Mouse (Mus musculus): ENCODE measurements around the gene Klk11. TPM values are rescaled to one million over a fixed set of nuclear protein-coding genes. Genes with fewer than 3 reads are reported as not detected.

Klk11 gene
- total RNA-seq, 4 experiments from 2014 or later: not detected

GRCm38 (mm10) chr7:43796355-43796754 lies 22.0 kb downstream of the Klk11 start:
- no peak for DNase-seq (ENCODE audit: low spot score in 2 of 2)

GRCm38 (mm10) chr7:43797333-43797769 lies 22.9 kb downstream of the Klk11 start, which contains the start of gene Klk8:
Klk8 (plus strand) TSS chr7:43797577.
- no peak for DNase-seq (ENCODE audit: low spot score in 2 of 2)

- DNase-seq (ENCODE audit: low spot score in 2 of 2): no peak
These were observed 23.5 kb downstream of the Klk11 start for GRCm38 (mm10) chr7:43797844-43798462.

GRCm38 (mm10) chr7:43799876-43800275 lies 25.5 kb downstream of the Klk11 start:
- DNase-seq (ENCODE audit: low spot score in 2 of 2): no peak

GRCm38 (mm10) chr7:43810994-43811393 lies 36.6 kb downstream of the Klk11 start, which contains the start of gene Klk7:
Klk7 (plus strand) TSS chr7:43811294.
- no peak for DNase-seq (ENCODE audit: low spot score in 2 of 2)

GRCm38 (mm10) chr7:43815211-43815610 lies 40.8 kb downstream of the Klk11 start:
- no peak for DNase-seq (ENCODE audit: low spot score in 2 of 2)

- DNase-seq (ENCODE audit: low spot score in 2 of 2): no peak
These were observed 42.3 kb downstream of the Klk11 start for GRCm38 (mm10) chr7:43816746-43817145.

- no peak for DNase-seq (ENCODE audit: low spot score in 2 of 2)
These were observed 47.2 kb downstream of the Klk11 start for GRCm38 (mm10) chr7:43821581-43821980.

GRCm38 (mm10) chr7:43824199-43824598 lies 49.8 kb downstream of the Klk11 start, which contains the start of gene Klk6:
Klk6 (plus strand) TSS chr7:43824499.
- no peak for DNase-seq (ENCODE audit: low spot score in 2 of 2)

GRCm38 (mm10) chr7:43826056-43826455 lies 51.7 kb downstream of the Klk11 start:
- DNase-seq (ENCODE audit: low spot score in 2 of 2): no peak

GRCm38 (mm10) chr7:43827706-43828105 lies 53.3 kb downstream of the Klk11 start:
- no peak for DNase-seq (ENCODE audit: low spot score in 2 of 2)

Other genes starting within 250 kb of the Klk11 start
- 10 to 100 TPM in 1 of 4 experiments, 1 to 10 TPM in 3; 5.0 to 11.8 (median 7.3) TPM for gene Cd33, start 230.2 kb upstream of the Klk11 start, total RNA-seq (2022)
- gene Zfp658, start 212.3 kb upstream of the Klk11 start, total RNA-seq (2022): 1 to 10 TPM; 3.8 to 6.1 (median 4.7) TPM
- gene Zfp719, start 195.0 kb upstream of the Klk11 start, total RNA-seq (2022): 10 to 100 TPM; 17.8 to 18.8 (median 18.2) TPM
- under 1 TPM; 0.26 to 0.35 (median 0.29) TPM for gene Zfp819, start 167.4 kb upstream of the Klk11 start, total RNA-seq (2022)
- not detected for gene Ceacam18, start 139.9 kb upstream of the Klk11 start, total RNA-seq (2022)
- 1 to 10 TPM; 1.1 to 1.3 (median 1.3) TPM for gene Siglece, start 114.4 kb upstream of the Klk11 start, total RNA-seq (2022)
- gene Ctu1, start 102.6 kb upstream of the Klk11 start, total RNA-seq (2022): 1 to 10 TPM; 7.9 to 9.9 (median 9.3) TPM
- not detected for gene Klk14, start 84.2 kb upstream of the Klk11 start, total RNA-seq (2022)
- not detected for gene Klk13, start 62.0 kb upstream of the Klk11 start, total RNA-seq (2022)
- gene Klk12, start 5.7 kb upstream of the Klk11 start, total RNA-seq (2022): not detected
- not detected for gene Klk10, start 6.4 kb downstream of the Klk11 start, total RNA-seq (2022)
- gene Klk9, start 17.3 kb downstream of the Klk11 start, total RNA-seq (2022): not detected
- 1 to 10 TPM; 5.2 to 7.4 (median 6.5) TPM for gene Klk8, start 23.0 kb downstream of the Klk11 start, total RNA-seq (2022)
- gene Klk7, start 36.7 kb downstream of the Klk11 start, total RNA-seq (2022): not detected
- 1 to 10 TPM; 3.2 to 9.7 (median 6.3) TPM for gene Klk6, start 49.9 kb downstream of the Klk11 start, total RNA-seq (2022)
- not detected for gene Klk5, start 67.4 kb downstream of the Klk11 start, total RNA-seq (2022)
- not detected for gene Klk4, start 106.6 kb downstream of the Klk11 start, total RNA-seq (2022)
- gene Klk15, start 159.1 kb downstream of the Klk11 start, total RNA-seq (2022): not detected
- not detected for gene Klk1b8, start 176.1 kb downstream of the Klk11 start, total RNA-seq (2022)
- not detected for gene Klk1b1, start 192.1 kb downstream of the Klk11 start, total RNA-seq (2022)
- gene Klk1b9, start 201.5 kb downstream of the Klk11 start, total RNA-seq (2022): not detected
- gene Klk1b11, start 221.3 kb downstream of the Klk11 start, total RNA-seq (2022): not detected
- gene Klk1b26, start 237.6 kb downstream of the Klk11 start, total RNA-seq (2022): not detected